Mouse (Mus musculus) kidney, adult 2 months (tissue): ENCODE measurements at regions not wholly inside any gene's neighbourhood (a gene's known extent, or its start where the extent isn't known, plus 50 kb on each side); places are given as distances from the start of the nearest gene placed in this dataset.

Experiments used
- CTCF ChIP-seq: fragments of 200-500 bp; conservative IDR thresholded peaks from 2 replicates; pipeline ENCODE4 v1.5.1; 2011; ENCODE audit warnings: low read depth, mild to moderate bottlenecking, control low read depth, low read length, moderate library complexity, mixed read lengths; ENCODE audit not compliant: insufficient read depth, insufficient read length
- POLR2A ChIP-seq: fragments of 200-500 bp; IDR thresholded peaks from one replicate; pipeline ENCODE4 v1.6.1; 2011; ENCODE audit warnings: low read depth, low read length, control low read depth

DNA sequence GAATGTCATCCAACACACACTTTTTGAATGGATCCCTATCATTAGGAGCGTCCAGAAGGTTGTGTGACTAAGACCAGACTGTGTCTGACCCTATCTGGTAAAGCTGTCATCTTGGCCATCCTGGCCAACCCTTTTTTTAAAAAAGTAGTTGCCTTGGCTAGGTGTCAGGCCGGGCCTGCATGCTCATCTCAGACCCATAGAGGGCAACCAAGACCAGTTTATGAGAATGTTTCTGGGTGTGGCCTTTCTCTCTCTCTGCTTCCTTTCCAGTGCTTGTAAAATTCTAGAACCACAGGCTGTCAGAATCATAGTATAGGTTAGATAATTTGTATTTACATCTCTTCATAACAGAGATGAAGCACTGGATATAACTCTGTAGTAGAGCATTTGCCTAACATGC lies 62.8 kb upstream of the Las1l start:
- TF ChIP-seq CTCF (peak; percentile 62), POLR2A (no peak)
